Mouse (Mus musculus) hindbrain, postnatal 0 days (tissue): ENCODE results near the gene C77080. TPM values are rescaled to one million over a fixed set of nuclear protein-coding genes. Genes with fewer than 3 reads are reported as not detected.

ENCODE experiments used
- ATAC-seq: fragments of 200-750 bp; cut with Nextera tagmentation; 2 replicates; pipeline ENCODE4 v1.8.0; 2017; ENCODE audit warnings: mild to moderate bottlenecking, moderate TSS enrichment, moderate library complexity
- DNase-seq: peaks from one replicate; pipeline ENCODE4 v3.0.0-alpha.2; 2015; ENCODE audit warnings: low spot score
- H3K27ac ChIP-seq: fragments of 300-500 bp; sonication (generic); 2 replicates; pipeline ENCODE4 v1.5.1; 2014; ENCODE audit warnings: mild to moderate bottlenecking
- H3K27me3 ChIP-seq: fragments of 300-500 bp; sonication (generic); 2 replicates; pipeline ENCODE4 v1.6.1; 2014; ENCODE audit warnings: low read length, mixed read lengths; ENCODE audit not compliant: insufficient read depth
- H3K36me3 ChIP-seq: fragments of 300-500 bp; sonication (generic); 2 replicates; pipeline ENCODE4 v1.6.1; 2014; ENCODE audit warnings: low read length, mixed read lengths; ENCODE audit not compliant: insufficient read depth
- H3K4me1 ChIP-seq: fragments of 300-500 bp; sonication (generic); 2 replicates; pipeline ENCODE4 v1.6.1; 2014; ENCODE audit warnings: antibody characterized with exemption, low read length, mixed read lengths; ENCODE audit not compliant: insufficient read depth
- H3K4me2 ChIP-seq: fragments of 300-500 bp; sonication (generic); 2 replicates; pipeline ENCODE4 v1.6.1; 2014; ENCODE audit warnings: low read depth, mild to moderate bottlenecking, low read length, moderate library complexity, mixed read lengths
- H3K4me3 ChIP-seq: fragments of 300-500 bp; sonication (generic); 2 replicates; pipeline ENCODE4 v1.5.1; 2014; ENCODE audit warnings: low read length
- H3K9ac ChIP-seq: fragments of 300-500 bp; sonication (generic); replicated peaks from 2 replicates; pipeline ENCODE4 v1.6.1; 2014; ENCODE audit warnings: mild to moderate bottlenecking, low read length, moderate library complexity, mixed read lengths
- H3K9me3 ChIP-seq: fragments of 300-500 bp; sonication (generic); 2 replicates; pipeline ENCODE4 v1.6.1; 2016; ENCODE audit warnings: low read length, mixed read lengths
- CTCF ChIP-seq: IDR thresholded peaks from 2 replicates; pipeline ENCODE4 v1.5.1; 2016; ENCODE audit warnings: antibody characterized with exemption, control low read depth, low read depth
- WGBS: fragments of 180-500 bp; shearing (Covaris S2); extraction: QIAGEN DNeasy Blood & Tissue Kit; methylation state at CpG from one replicate; pipeline ENCODE4 v1.1.7; 2014; 5-methylcytosine and 5-hydroxymethylcytosine counted together
- microRNA-seq, 2 experiments: library from miRNA; unstranded; fragments of <30 nt; microRNA quantifications; one replicate each; pipeline ENCODE4; 2016
- polyA plus RNA-seq: library from polyadenylated mRNA; unstranded; fragments of >200 nt; fragmentation: Nextera tagmentation; extraction: Ambion mirVana; gene quantifications from 2 replicates; pipeline ENCODE4 v1.2.1, GENCODE M21; 2015
- total RNA-seq: library from RNA; depleted of rRNA; stranded (reverse); fragments of >200 nt; gene quantifications from 2 replicates; pipeline ENCODE4 v1.2.3, GENCODE M21; 2014; rRNA removed

The C77080 gene
- total and polyA plus RNA-seq, 2 experiments from 2014 or later = 5.3 to 29.0 TPM

DNA sequence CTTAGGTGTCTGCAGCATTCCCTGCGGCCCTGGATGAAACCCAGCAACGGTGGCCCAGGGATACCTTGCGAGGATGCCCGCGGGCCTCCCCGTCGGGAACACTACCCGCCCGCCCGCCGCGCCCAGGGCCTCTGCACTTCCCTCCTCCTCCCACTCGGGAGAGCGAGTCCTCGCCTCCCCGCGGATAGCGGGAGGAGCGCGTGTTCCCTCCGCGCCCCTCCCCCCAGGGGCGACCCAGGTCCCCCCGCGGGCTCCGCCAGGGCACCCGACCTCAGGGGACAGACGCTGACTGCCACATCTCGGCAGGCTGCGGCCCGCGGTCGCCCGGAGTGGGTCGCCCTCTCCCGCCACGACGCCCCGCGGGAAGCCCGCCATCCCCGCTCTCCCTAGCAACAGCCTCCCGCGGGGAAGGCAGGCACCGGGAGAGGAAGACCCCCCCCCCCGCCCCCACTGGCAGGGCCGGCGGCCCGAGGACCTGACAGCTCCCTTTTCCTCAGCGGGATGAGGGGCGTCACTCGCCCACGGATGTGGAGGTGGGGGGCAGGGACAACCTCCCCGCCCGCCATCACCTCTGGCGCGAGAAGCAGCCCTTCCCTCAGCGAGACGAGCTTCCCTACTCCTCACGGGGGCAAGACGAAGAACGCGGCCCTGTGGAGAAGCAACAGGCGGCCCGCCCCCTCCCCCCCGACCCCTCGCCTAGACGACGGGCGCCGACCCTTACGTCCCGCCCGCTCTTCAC, 72.2 kb downstream of the C77080 start:
- H3K27ac ChIP-seq = peak overlapping the region; percentile 81
- peaks cover 11% of the 10 kb centered on the region for H3K4me1 ChIP-seq
- peak overlapping the region; percentile 79 for H3K4me2 ChIP-seq
- ATAC-seq (no peak; the same call in 1 of the 2 replicates), DNase-seq (peak; percentile 66)
- peak overlapping the region; percentile 87 for H3K4me3 ChIP-seq
- H3K27me3 ChIP-seq = no peaks in the 10 kb centered on the region
- TF ChIP-seq CTCF = no peak
- no peaks in the 10 kb centered on the region for H3K36me3 ChIP-seq
- peak overlapping the region; percentile 89 for H3K9ac ChIP-seq
- no peaks in the 10 kb centered on the region for H3K9me3 ChIP-seq
- WGBS = under 1% methylated on average over 64 of the region's 74 CpGs

DNA sequence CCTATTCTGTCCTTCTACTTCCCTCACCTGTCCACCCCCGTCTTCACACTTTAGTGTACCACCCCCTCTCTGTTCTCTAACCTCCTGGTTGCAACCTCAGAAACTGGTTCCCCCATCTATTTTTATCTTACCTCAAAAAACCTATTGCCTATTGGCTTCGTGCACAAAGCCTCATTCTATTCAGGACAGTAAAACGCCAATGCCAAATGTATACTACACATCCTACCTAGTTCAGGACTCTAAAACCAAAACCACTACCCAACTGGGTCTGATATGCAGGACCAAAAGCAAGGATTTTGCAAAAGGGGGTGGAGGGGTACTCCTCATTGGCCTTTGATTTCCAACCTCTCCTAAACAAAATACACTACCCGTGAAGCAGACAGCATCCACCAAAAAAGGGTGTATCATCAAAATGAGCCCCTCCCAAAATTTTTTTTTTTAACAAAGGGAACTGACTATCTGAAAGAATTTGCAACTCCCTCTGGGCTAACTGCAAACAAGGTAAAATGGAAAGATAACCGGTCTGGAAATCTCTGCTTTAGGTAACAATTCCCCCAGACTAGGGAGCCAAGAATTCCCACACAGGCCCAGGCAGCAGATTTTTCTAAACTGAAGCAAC, 73.1 kb downstream of the C77080 start:
- ATAC-seq (no peak), DNase-seq (no peak)
- no peak for TF ChIP-seq CTCF
- 44% methylated on average over 5 of the region's 5 CpGs for WGBS
- Histone ChIP-seq H3K36me3 (no peaks in the 10 kb centered on the region), H3K4me3 (peak overlapping the region; percentile 87), H3K27ac (peak overlapping the region; percentile 81; the same call in 1 of the 2 replicates), H3K9me3 (no peaks in the 10 kb centered on the region), H3K9ac (peak overlapping the region; percentile 89), H3K4me1 (peaks cover 11% of the 10 kb centered on the region), H3K4me2 (peak overlapping the region; percentile 79), H3K27me3 (no peaks in the 10 kb centered on the region)

DNA sequence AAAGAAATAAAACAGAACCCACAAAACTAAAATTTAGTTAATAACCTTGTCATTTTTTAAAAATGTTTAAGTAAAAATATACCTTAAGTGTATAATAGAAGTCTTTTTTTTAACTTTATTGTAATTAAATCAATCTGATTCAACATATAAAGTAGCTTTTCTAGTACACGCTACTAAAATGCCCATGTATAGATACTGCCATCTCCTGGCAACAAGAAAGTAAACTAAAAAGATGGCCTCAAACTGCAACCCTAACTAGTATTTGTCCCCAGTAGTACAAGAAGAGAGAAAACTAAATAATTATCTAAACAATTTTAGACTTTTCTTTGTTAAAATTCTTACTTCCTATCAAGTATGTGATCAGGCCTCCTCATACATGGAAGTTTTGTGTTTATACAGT, 81.6 kb downstream of the C77080 start:
- Histone ChIP-seq H3K27me3 (no peaks in the 10 kb centered on the region), H3K36me3 (peaks cover 26% of the 10 kb centered on the region; the same call in 1 of the 2 replicates), H3K27ac (no peak overlapping the region), H3K4me3 (no peak overlapping the region), H3K9ac (no peak overlapping the region), H3K4me1 (no peaks in the 10 kb centered on the region), H3K9me3 (no peaks in the 10 kb centered on the region), H3K4me2 (no peak overlapping the region)
- TF ChIP-seq CTCF = peak; percentile 60
- DNase-seq = peak; percentile 52
- WGBS = 22% methylated on average over 1 of the region's 1 CpGs
- no peak for ATAC-seq

DNA sequence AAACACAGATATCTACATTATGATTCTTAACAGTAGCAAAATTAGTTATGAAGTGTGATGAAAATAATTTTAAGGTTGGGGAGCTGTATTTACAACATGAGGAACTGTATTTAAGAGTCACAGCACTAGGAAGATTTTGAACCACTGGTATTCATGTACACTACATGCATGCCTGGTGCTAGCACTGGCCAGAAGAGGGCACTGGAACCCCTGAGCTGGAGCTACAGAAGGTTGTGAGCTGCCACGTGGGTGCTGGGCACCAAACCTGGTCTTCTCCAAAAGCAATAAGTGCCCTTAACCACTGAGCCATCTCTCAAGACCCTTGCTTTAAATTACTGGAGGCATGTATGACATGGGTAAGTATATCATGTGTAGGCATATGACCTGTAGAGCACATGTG, 88.7 kb downstream of the C77080 start:
- no peaks in the 10 kb centered on the region for H3K27me3 ChIP-seq
- H3K4me1 ChIP-seq = no peaks in the 10 kb centered on the region
- H3K36me3 ChIP-seq = peaks cover 30% of the 10 kb centered on the region
- DNase-seq (no peak), ATAC-seq (no peak)
- H3K9ac ChIP-seq = no peak overlapping the region
- H3K9me3 ChIP-seq = no peaks in the 10 kb centered on the region
- H3K4me3 ChIP-seq = no peak overlapping the region
- H3K4me2 ChIP-seq = no peak overlapping the region
- no peak for TF ChIP-seq CTCF
- WGBS = 73% methylated on average over 1 of the region's 1 CpGs
- no peak overlapping the region for H3K27ac ChIP-seq

Small RNA genes lying within 50 kb of the gene (microRNA-seq; reads per million reads assigned to microRNA genes)
- gene Gm22994 = 0 reads per million in 2 experiments

Other genes with a start within 250 kb of the C77080 start
- 141 and 156 TPM in 2 replicates for gene Rnf19b, start 203.1 kb downstream of the C77080 start, total RNA-seq
- gene Rnf19b, start 203.1 kb downstream of the C77080 start, polyA plus RNA-seq = 29.9 and 31.8 TPM in 2 replicates
- gene Tmem54, start 155.9 kb downstream of the C77080 start, total RNA-seq = not detected in 2 replicates
- gene Tmem54, start 155.9 kb downstream of the C77080 start, polyA plus RNA-seq = 0.19 and 0.39 TPM in 2 replicates
- gene Hpca, start 139.4 kb downstream of the C77080 start, total RNA-seq = 270 and 290 TPM in 2 replicates
- gene Hpca, start 139.4 kb downstream of the C77080 start, polyA plus RNA-seq = 179 and 202 TPM in 2 replicates
- 33.5 and 38.4 TPM in 2 replicates for gene Fndc5, start 124.4 kb downstream of the C77080 start, total RNA-seq
- gene Fndc5, start 124.4 kb downstream of the C77080 start, polyA plus RNA-seq = 19.6 and 20.1 TPM in 2 replicates
- 35.9 and 36.8 TPM in 2 replicates for gene S100pbp, start 71.7 kb downstream of the C77080 start, total RNA-seq
- gene S100pbp, start 71.7 kb downstream of the C77080 start, polyA plus RNA-seq = 16.2 and 16.9 TPM in 2 replicates
- 56.0 and 79.6 TPM in 2 replicates for gene Yars, start 71.6 kb downstream of the C77080 start, total RNA-seq
- gene Yars, start 71.6 kb downstream of the C77080 start, polyA plus RNA-seq = 101 and 102 TPM in 2 replicates
- gene Sync, start 26.2 kb upstream of the C77080 start, total RNA-seq = 1.9 and 3.3 TPM in 2 replicates
- 1.9 and 2.0 TPM in 2 replicates for gene Sync, start 26.2 kb upstream of the C77080 start, polyA plus RNA-seq
- gene Rbbp4, start 74.0 kb upstream of the C77080 start, total RNA-seq = 71.3 and 83.2 TPM in 2 replicates
- gene Rbbp4, start 74.0 kb upstream of the C77080 start, polyA plus RNA-seq = 234 and 236 TPM in 2 replicates
- gene Zbtb8os, start 74.3 kb upstream of the C77080 start, total RNA-seq = 4.3 and 5.7 TPM in 2 replicates
- 23.5 and 27.4 TPM in 2 replicates for gene Zbtb8os, start 74.3 kb upstream of the C77080 start, polyA plus RNA-seq
- 26.9 and 29.6 TPM in 2 replicates for gene Zbtb8a, start 116.7 kb upstream of the C77080 start, total RNA-seq
- gene Zbtb8a, start 116.7 kb upstream of the C77080 start, polyA plus RNA-seq = 14.9 and 15.3 TPM in 2 replicates
- 9.7 and 15.3 TPM in 2 replicates for gene Zbtb8b, start 179.4 kb upstream of the C77080 start, total RNA-seq
- gene Zbtb8b, start 179.4 kb upstream of the C77080 start, polyA plus RNA-seq = 11.3 and 12.9 TPM in 2 replicates
- gene Bsdc1, start 200.2 kb upstream of the C77080 start, total RNA-seq = 55.2 and 60.6 TPM in 2 replicates
- gene Bsdc1, start 200.2 kb upstream of the C77080 start, polyA plus RNA-seq = 25.3 and 27.1 TPM in 2 replicates
- gene Tssk3, start 229.6 kb upstream of the C77080 start, total RNA-seq = not detected in 2 replicates
- 1.1 and 1.3 TPM in 2 replicates for gene Tssk3, start 229.6 kb upstream of the C77080 start, polyA plus RNA-seq
- gene Fam229a, start 229.8 kb upstream of the C77080 start, total RNA-seq = 3.9 TPM in 1 of 2 replicates, not detected in the other
- gene Fam229a, start 229.8 kb upstream of the C77080 start, polyA plus RNA-seq = 3.0 and 3.1 TPM in 2 replicates